Mouse (Mus musculus) stomach, embryonic 14.5 days (tissue): ENCODE measurements around the gene Kif1c. TPM values are rescaled to one million over a fixed set of nuclear protein-coding genes. Genes with fewer than 3 reads are reported as not detected.

Source experiments
- ATAC-seq: fragments of 200-750 bp; cut with Nextera tagmentation; 2 replicates; pipeline ENCODE4 v1.8.0; 2017; ENCODE audit warnings: low read depth, moderate TSS enrichment; ENCODE audit not compliant: insufficient number of reproducible peaks, insufficient read depth, low FRiP score
- H3K27ac ChIP-seq: fragments of 300-500 bp; sonication (generic); 2 replicates; pipeline ENCODE4 v1.5.1; 2014; ENCODE audit warnings: mild to moderate bottlenecking, low read length, moderate library complexity, mixed read lengths
- H3K27me3 ChIP-seq: fragments of 300-500 bp; sonication (generic); 2 replicates; pipeline ENCODE4 v1.6.1; 2014; ENCODE audit warnings: low read length, control low read depth, mixed read lengths; ENCODE audit not compliant: control insufficient read depth, insufficient read depth
- H3K36me3 ChIP-seq: fragments of 300-500 bp; sonication (generic); 2 replicates; pipeline ENCODE4 v1.6.1; 2014; ENCODE audit warnings: mild to moderate bottlenecking, control low read depth, low read length, moderate library complexity, mixed read lengths; ENCODE audit not compliant: control insufficient read depth, insufficient read depth
- H3K4me1 ChIP-seq: fragments of 300-500 bp; sonication (generic); 2 replicates; pipeline ENCODE4 v1.6.1; 2014; ENCODE audit warnings: low read length, control low read depth, mixed read lengths; ENCODE audit not compliant: control insufficient read depth, insufficient read depth
- H3K4me2 ChIP-seq: fragments of 300-500 bp; sonication (generic); replicated peaks from 2 replicates; pipeline ENCODE4 v1.6.1; 2014; ENCODE audit warnings: low read depth, low read length, control low read depth
- H3K4me3 ChIP-seq: fragments of 300-500 bp; sonication (generic); 2 replicates; pipeline ENCODE4 v1.5.1; 2014; ENCODE audit warnings: low read depth, low read length, control low read depth
- H3K9ac ChIP-seq: fragments of 300-500 bp; sonication (generic); replicated peaks from 2 replicates; pipeline ENCODE4 v1.6.1; 2014; ENCODE audit warnings: low read depth, mild to moderate bottlenecking, control low read depth, low read length, moderate library complexity, mixed read lengths
- H3K9me3 ChIP-seq: fragments of 300-500 bp; sonication (generic); 2 replicates; pipeline ENCODE4 v1.6.1; 2016; ENCODE audit warnings: low read depth, low read length, control low read depth; ENCODE audit not compliant: control insufficient read depth
- WGBS: fragments of 180-500 bp; shearing (Covaris S2); extraction: QIAGEN DNeasy Blood & Tissue Kit; methylation state at CpG from one replicate; pipeline ENCODE4 v1.1.7; 2014; 5-methylcytosine and 5-hydroxymethylcytosine counted together
- polyA plus RNA-seq: library from polyadenylated mRNA; unstranded; fragments of >200 nt; fragmentation: Nextera tagmentation; extraction: Ambion mirVana; gene quantifications from 2 replicates; pipeline ENCODE4 v1.2.1, GENCODE M21; 2014

The Kif1c gene
- polyA plus RNA-seq, 1 experiment from 2014 or later: 9.0 TPM

DNA sequence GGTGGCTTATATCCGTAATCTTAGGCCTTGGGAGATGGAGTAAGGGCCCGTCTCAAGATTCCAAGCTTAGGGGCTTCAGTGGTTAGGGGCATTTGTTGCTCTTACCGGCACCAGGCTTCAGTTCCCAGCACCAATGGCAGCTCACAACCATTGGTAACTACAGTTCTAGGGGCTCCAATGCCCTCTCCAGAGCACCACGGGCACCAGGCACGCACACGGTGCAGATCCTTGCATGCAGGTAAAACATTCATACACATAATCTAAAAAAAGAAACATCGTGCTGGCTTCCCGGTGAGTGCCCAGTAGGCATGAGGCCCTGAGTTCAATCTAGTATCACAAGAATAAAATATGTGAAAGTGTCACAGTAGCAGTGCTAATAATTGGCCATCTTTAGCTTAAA, 37.2 kb upstream of the Kif1c start:
- H3K9me3 ChIP-seq: no peaks in the 10 kb centered on the region
- no peak overlapping the region for H3K4me2 ChIP-seq
- H3K27me3 ChIP-seq: no peaks in the 10 kb centered on the region
- no peak for ATAC-seq
- H3K9ac ChIP-seq: no peak overlapping the region
- no peak overlapping the region for H3K4me3 ChIP-seq
- H3K27ac ChIP-seq: no peak overlapping the region
- peaks cover 8% of the 10 kb centered on the region; the same call in 1 of the 2 replicates for H3K4me1 ChIP-seq
- 91% methylated on average over 8 of the region's 8 CpGs for WGBS
- H3K36me3 ChIP-seq: peaks cover 35% of the 10 kb centered on the region

DNA sequence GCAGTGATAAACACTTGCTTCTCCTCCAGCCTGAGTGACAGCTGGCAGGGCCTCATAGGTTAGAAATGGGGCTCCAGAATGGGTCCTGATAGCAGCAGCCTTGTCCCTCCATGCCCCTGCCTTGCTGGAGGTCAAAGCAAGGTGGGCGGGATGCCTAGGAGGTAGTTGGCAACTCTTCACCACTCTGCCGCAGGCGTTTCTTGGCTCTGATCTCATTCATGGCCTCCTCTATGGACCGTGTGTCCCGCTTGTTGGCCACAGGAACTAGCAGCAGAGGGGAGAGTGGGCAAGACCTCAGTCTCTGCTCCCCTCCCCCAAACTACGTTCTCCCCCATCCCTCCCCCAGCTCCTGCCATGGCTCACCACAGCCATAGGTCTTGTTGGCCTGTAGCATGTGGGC, 36.4 kb upstream of the Kif1c start:
- 94% methylated on average over 6 of the region's 6 CpGs for WGBS
- H3K4me2 ChIP-seq: no peak overlapping the region
- peaks cover 35% of the 10 kb centered on the region for H3K36me3 ChIP-seq
- no peak overlapping the region for H3K4me3 ChIP-seq
- H3K27ac ChIP-seq: no peak overlapping the region
- no peaks in the 10 kb centered on the region for H3K27me3 ChIP-seq
- ATAC-seq: no peak
- no peaks in the 10 kb centered on the region for H3K9me3 ChIP-seq
- H3K4me1 ChIP-seq: peaks cover 8% of the 10 kb centered on the region; the same call in 1 of the 2 replicates
- no peak overlapping the region for H3K9ac ChIP-seq

- Histone ChIP-seq H3K9me3 (no peaks in the 10 kb centered on the region), H3K4me3 (no peak overlapping the region), H3K4me1 (peaks cover 8% of the 10 kb centered on the region; the same call in 1 of the 2 replicates), H3K36me3 (peaks cover 35% of the 10 kb centered on the region), H3K4me2 (no peak overlapping the region), H3K9ac (no peak overlapping the region), H3K27ac (no peak overlapping the region), H3K27me3 (no peaks in the 10 kb centered on the region)
- 90% methylated on average over 9 of the region's 9 CpGs for WGBS
- no peak for ATAC-seq
These were observed 35.6 kb upstream of the Kif1c start for GRCm38 (mm10) chr11:70664741-70665140.

DNA sequence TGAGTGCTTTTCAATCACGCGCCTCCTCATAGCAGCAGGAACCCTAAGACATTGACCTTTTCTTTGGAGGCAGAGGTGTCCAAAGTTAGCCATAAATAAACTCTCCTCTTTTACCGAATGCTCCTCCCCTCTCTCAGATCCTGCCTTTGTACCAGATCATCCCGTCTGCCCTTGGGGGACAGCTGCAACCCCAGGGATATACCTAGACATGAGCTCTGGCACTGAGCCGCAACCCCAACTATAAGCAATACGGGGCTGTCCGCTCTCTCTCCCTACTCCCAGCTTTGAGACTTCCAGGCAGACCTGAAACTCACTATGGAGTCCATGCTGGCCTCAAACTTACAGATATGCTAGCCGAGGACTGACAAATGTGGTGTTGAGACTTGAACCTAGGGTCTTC, 33.7 kb upstream of the Kif1c start:
- 92% methylated on average over 8 of the region's 8 CpGs for WGBS
- H3K36me3 ChIP-seq: peaks cover 35% of the 10 kb centered on the region
- no peak for ATAC-seq

DNA sequence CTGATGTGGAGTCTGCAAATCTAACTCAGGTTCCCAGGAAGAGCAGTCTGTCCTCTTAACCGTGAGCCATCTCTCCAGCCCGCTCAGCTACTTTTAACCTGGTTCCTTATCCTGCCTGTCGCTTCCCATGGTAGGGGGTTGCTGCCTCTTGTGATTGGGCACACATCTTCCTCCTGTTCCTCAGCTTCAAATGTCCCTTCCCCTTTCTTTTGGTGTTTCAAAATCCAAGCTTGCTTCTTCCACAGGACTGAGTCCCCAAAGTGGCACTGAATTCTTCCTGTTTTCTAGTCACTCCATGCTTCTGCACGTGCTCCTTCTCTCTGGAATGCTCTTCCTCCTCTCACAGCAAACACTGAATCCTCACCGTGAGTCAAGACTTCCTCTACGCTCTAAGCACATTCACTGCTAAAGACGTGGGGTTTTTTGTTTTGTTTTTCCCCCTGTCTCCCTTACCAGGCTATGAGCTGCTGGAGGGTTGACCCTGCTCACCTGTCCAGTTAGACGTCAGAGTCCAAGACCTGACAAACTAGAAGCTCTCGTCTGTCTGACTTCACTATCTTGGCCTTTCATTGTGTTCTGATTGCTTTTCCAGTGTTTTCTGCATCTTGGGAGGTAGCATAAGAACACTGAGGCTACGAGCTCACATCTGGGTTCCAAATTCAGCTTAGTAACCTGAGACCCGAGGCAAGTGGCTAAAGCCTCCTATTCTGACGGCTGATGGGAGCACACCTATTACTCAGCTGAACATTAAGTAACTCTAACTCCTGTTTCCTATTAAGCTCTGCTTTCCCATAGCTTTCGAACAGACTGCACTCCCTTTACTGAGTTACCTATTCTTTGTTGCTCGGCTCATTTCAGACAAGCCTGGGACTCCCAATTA, 32.8 kb upstream of the Kif1c start:
- H3K27ac ChIP-seq: peak overlapping the region; percentile 71; the same call in 1 of the 2 replicates
- H3K9ac ChIP-seq: peak overlapping the region; percentile 37
- peaks cover 33% of the 10 kb centered on the region for H3K36me3 ChIP-seq
- H3K4me1 ChIP-seq: peaks cover 19% of the 10 kb centered on the region
- H3K4me2 ChIP-seq: peak overlapping the region; percentile 60
- H3K27me3 ChIP-seq: no peaks in the 10 kb centered on the region
- no peaks in the 10 kb centered on the region for H3K9me3 ChIP-seq
- 61% methylated on average over 14 of the region's 14 CpGs for WGBS
- H3K4me3 ChIP-seq: peak overlapping the region; percentile 64
- no peak for ATAC-seq

More for the DNA sequence above, 33.7 kb upstream of the Kif1c start:
- H3K4me1 ChIP-seq: peaks cover 19% of the 10 kb centered on the region
- H3K9me3 ChIP-seq: no peaks in the 10 kb centered on the region
- H3K4me3 ChIP-seq: no peak overlapping the region
- no peak overlapping the region for H3K4me2 ChIP-seq
- no peak overlapping the region for H3K27ac ChIP-seq
- no peaks in the 10 kb centered on the region for H3K27me3 ChIP-seq
- H3K9ac ChIP-seq: no peak overlapping the region

- peaks cover 19% of the 10 kb centered on the region for H3K4me1 ChIP-seq
- no peaks in the 10 kb centered on the region for H3K9me3 ChIP-seq
- H3K4me3 ChIP-seq: peak overlapping the region; percentile 64
- peaks cover 25% of the 10 kb centered on the region for H3K36me3 ChIP-seq
- ATAC-seq: peak; percentile 56
- H3K27ac ChIP-seq: peak overlapping the region; percentile 71
- WGBS: under 1% methylated on average over 15 of the region's 15 CpGs
- H3K27me3 ChIP-seq: no peaks in the 10 kb centered on the region
- H3K4me2 ChIP-seq: peak overlapping the region; percentile 60
- peak overlapping the region; percentile 37 for H3K9ac ChIP-seq
These were observed 32.0 kb upstream of the Kif1c start for GRCm38 (mm10) chr11:70668335-70668770.

GRCm38 (mm10) chr11:70668771-70669505, 31.4 kb upstream of the Kif1c start, which contains the start of gene Spag7:
Spag7 (minus strand) TSS chr11:70669416.
- Histone ChIP-seq H3K27me3 (no peaks in the 10 kb centered on the region), H3K4me2 (peak within 1 kb of the TSS; percentile 81), H3K36me3 (peaks cover 20% of the 10 kb centered on the region), H3K9ac (peak within 1 kb of the TSS; percentile 65), H3K27ac (peak within 1 kb of the TSS; percentile 98), H3K9me3 (no peaks in the 10 kb centered on the region), H3K4me3 (peak within 1 kb of the TSS; percentile 64), H3K4me1 (peaks cover 19% of the 10 kb centered on the region)
- peak; percentile 94 for ATAC-seq
- WGBS: under 1% methylated on average over 44 of the region's 44 CpGs

DNA sequence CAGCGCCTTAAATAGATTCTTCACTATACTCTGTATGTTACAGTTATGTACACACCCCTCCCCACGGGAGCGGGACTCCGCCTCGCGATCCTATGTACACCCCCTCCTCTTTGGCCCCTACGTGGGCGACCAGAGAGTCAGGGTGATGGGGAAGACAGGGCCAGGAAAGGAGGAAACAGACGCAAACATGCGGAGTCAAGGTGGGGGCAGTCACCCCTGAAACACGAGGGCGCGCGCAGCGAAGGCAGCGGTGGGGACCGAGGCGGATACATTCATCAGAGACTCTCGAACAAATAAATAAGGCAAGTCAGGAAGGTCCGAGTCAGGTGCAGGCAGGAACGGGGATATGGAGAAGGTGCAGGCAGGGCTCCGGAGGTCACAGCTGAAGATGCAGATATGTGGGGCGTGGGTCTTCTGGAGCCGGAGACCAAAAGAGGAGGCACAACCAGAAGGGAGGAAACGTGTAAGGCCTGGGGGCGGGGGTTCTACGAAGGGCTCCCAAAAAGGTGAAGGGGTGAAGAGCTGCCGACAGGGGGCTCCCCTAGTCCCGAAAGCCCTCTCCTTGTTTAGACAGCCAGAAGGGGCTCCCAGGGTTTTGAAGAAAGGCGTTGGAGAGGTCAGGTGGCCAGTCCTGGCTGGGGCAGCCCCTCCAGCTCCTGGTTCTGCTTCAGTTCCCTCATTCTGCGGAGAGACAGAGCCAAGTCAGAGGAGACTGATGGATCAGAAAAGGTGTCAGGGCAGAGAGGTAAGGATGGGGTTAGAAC, 30.6 kb upstream of the Kif1c start:
- WGBS: 1% methylated on average over 31 of the region's 31 CpGs
- ATAC-seq: peak; percentile 15
- H3K27me3 ChIP-seq: no peaks in the 10 kb centered on the region
- H3K9ac ChIP-seq: peak overlapping the region; percentile 65
- H3K4me1 ChIP-seq: peaks cover 19% of the 10 kb centered on the region
- H3K9me3 ChIP-seq: no peaks in the 10 kb centered on the region
- H3K27ac ChIP-seq: peak overlapping the region; percentile 98
- peak overlapping the region; percentile 81 for H3K4me2 ChIP-seq
- H3K4me3 ChIP-seq: peak overlapping the region; percentile 64
- peaks cover 11% of the 10 kb centered on the region for H3K36me3 ChIP-seq
